Mouse (Mus musculus) heart, embryonic 10.5 days (tissue): ENCODE data around the gene Hist1h2ae. TPM values are rescaled to one million over a fixed set of nuclear protein-coding genes. Genes with fewer than 3 reads are reported as not detected.
"Not testable (repeated sequence)": the region's sequence is repeated elsewhere in the genome, so short reads cannot be mapped to it uniquely, and the experiment has no call there.

Experiments
- DNase-seq: peaks from one replicate; pipeline ENCODE4 v3.0.0-alpha.2; 2017; ENCODE audit warnings: low spot score
- H3K27ac ChIP-seq: fragments of 300-500 bp; sonication (generic); 2 replicates; pipeline ENCODE4 v1.5.1; 2016; ENCODE audit warnings: mild to moderate bottlenecking
- H3K27me3 ChIP-seq: fragments of 300-500 bp; sonication (generic); 2 replicates; pipeline ENCODE4 v1.6.1; 2016; ENCODE audit warnings: mild to moderate bottlenecking; ENCODE audit not compliant: poor library complexity, insufficient read depth, severe bottlenecking
- H3K36me3 ChIP-seq: fragments of 300-500 bp; sonication (generic); 2 replicates; pipeline ENCODE4 v1.6.1; 2016; ENCODE audit warnings: mild to moderate bottlenecking, moderate library complexity
- H3K4me1 ChIP-seq: fragments of 300-500 bp; sonication (generic); 2 replicates; pipeline ENCODE4 v1.6.1; 2016; ENCODE audit warnings: mild to moderate bottlenecking
- H3K4me3 ChIP-seq: fragments of 300-500 bp; sonication (generic); 2 replicates; pipeline ENCODE4 v1.5.1; 2016; ENCODE audit warnings: mild to moderate bottlenecking, moderate library complexity
- H3K9me3 ChIP-seq: fragments of 300-500 bp; sonication (generic); 2 replicates; pipeline ENCODE4 v1.6.1; 2016; ENCODE audit warnings: mild to moderate bottlenecking, moderate library complexity
- WGBS: fragments of 180-500 bp; shearing (Covaris S2); methylation state at CpG from one replicate; pipeline ENCODE4 v1.1.7; 2016; 5-methylcytosine and 5-hydroxymethylcytosine counted together
- polyA plus RNA-seq: library from polyadenylated mRNA; unstranded; fragments of >200 nt; fragmentation: Nextera tagmentation; extraction: Ambion mirVana; gene quantifications from 2 replicates; pipeline ENCODE4 v1.2.1, GENCODE M21; 2016

The Hist1h2ae gene
- polyA plus RNA-seq, 1 experiment from 2014 or later, result 49.4 TPM

DNA sequence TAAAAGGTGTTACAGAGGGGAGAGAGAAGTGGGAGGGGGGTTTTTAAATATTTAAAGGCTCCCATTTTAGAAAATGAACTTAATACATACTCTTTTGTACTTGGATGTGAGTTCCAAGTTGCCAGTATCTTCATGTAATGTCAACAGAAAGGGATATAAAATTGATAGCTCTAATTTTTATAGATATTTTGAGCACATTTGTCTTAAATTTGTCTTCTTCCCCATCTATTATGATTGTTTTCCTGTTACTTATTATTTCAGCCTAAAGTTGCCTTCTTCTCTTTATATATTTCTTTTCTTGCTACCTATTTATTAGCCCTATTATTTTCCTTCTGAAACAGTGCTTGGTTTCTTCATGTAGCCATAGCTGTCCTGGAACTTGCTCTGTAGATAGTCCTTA, 18.1 kb downstream of the Hist1h2ae start, which contains the start of gene Hist1h1d:
Gene Hist1h1d, plus strand, starts transcription at position 301 of the 400 bp plus-strand sequence.
- peaks cover 15% of the 10 kb centered on the region; the same call in 1 of the 2 replicates for H3K4me1 ChIP-seq
- no peaks in the 10 kb centered on the region for H3K36me3 ChIP-seq
- no peaks in the 10 kb centered on the region for H3K9me3 ChIP-seq
- no peaks in the 10 kb centered on the region for H3K27me3 ChIP-seq
- no peak for DNase-seq
- no peak within 1 kb of the TSS; the same call in 1 of the 2 replicates for H3K4me3 ChIP-seq
- peak within 1 kb of the TSS; percentile 90 for H3K27ac ChIP-seq

GRCm38 (mm10) chr13:23551931-23552914, 18.8 kb downstream of the Hist1h2ae start:
- no peak for DNase-seq
- no peaks in the 10 kb centered on the region for H3K27me3 ChIP-seq
- H3K4me3 ChIP-seq, result peak overlapping the region; percentile 56
- no peaks in the 10 kb centered on the region for H3K9me3 ChIP-seq
- no peaks in the 10 kb centered on the region for H3K36me3 ChIP-seq
- WGBS, result 52% methylated on average over 8 of the region's 8 CpGs
- peak overlapping the region; percentile 90 for H3K27ac ChIP-seq
- H3K4me1 ChIP-seq, result peaks cover 15% of the 10 kb centered on the region; the same call in 1 of the 2 replicates

- not testable (repeated sequence) for H3K36me3 ChIP-seq, H3K9me3 ChIP-seq, H3K27me3 ChIP-seq
- Histone ChIP-seq H3K27ac (peak within 1 kb of the TSS; percentile 90), H3K4me3 (peak within 1 kb of the TSS; percentile 56), H3K4me1 (peaks cover 15% of the 10 kb centered on the region; the same call in 1 of the 2 replicates)
- under 1% methylated on average over 47 of the region's 47 CpGs for WGBS
- peak; percentile 98 for DNase-seq
These were observed 19.7 kb downstream of the Hist1h2ae start, which contains the start of gene Hist1h4f for GRCm38 (mm10) chr13:23551146-23551834. Gene Hist1h4f, minus strand, starts transcription at chr13:23551648.

DNA sequence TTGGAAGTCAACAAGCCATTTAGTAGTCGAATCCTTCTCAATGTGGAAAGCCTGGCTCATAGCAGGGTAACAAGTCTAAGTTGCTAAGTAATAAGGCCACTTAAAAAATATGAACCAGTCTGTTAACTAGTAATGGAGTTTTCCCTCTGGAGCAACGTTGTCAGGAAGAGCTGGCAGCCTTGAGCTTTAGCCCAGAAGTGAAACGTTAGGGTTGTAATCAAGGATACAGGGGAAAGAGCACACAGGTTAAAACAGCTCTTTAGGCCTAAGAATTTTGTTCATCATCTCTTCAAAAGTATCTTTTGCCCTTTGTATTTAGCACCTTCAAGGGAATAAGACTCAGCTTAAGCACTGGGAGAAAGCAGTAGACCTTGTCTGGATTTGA, 20.3 kb downstream of the Hist1h2ae start:
- Histone ChIP-seq H3K36me3 (no peaks in the 10 kb centered on the region), H3K4me1 (peaks cover 15% of the 10 kb centered on the region; the same call in 1 of the 2 replicates), H3K9me3 (no peaks in the 10 kb centered on the region), H3K4me3 (peak overlapping the region; percentile 56), H3K27me3 (no peaks in the 10 kb centered on the region), H3K27ac (peak overlapping the region; percentile 90)
- DNase-seq, result no peak
- WGBS, result 12% methylated on average over 3 of the region's 3 CpGs

DNA sequence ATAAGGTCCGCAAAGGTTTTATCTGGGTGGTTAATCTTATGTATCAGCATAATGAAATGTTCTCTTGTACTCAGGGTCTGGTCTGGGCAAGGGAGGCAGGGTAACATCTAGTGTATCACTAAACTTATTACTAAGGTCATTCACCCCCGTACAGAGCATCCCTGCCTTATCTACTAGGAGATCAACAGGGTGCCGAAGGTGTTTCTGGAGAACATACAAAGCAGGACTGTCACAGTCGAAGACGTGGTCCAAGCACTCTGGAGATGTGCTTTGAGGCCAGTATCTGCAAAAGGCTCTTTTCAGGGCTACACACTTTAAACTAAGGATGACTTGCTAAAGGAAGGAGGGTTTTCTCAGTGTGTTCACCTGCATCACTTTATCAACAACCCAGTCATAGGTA, 24.3 kb downstream of the Hist1h2ae start:
- no peaks in the 10 kb centered on the region for H3K36me3 ChIP-seq
- no peak for DNase-seq
- 67% methylated on average over 5 of the region's 5 CpGs for WGBS
- H3K27ac ChIP-seq, result peak overlapping the region; percentile 22; the same call in 1 of the 2 replicates
- H3K9me3 ChIP-seq, result no peaks in the 10 kb centered on the region
- no peak overlapping the region for H3K4me3 ChIP-seq
- H3K27me3 ChIP-seq, result no peaks in the 10 kb centered on the region
- peaks cover 5% of the 10 kb centered on the region; the same call in 1 of the 2 replicates for H3K4me1 ChIP-seq

- DNase-seq, H3K27me3 ChIP-seq, H3K27ac ChIP-seq, H3K4me1 ChIP-seq, H3K36me3 ChIP-seq, H3K9me3 ChIP-seq: not testable (repeated sequence)
- under 1% methylated on average over 14 of the region's 14 CpGs for WGBS
- H3K4me3 ChIP-seq, result peak overlapping the region; percentile 59
These were observed 26.3 kb downstream of the Hist1h2ae start for GRCm38 (mm10) chr13:23544787-23545120.

DNA sequence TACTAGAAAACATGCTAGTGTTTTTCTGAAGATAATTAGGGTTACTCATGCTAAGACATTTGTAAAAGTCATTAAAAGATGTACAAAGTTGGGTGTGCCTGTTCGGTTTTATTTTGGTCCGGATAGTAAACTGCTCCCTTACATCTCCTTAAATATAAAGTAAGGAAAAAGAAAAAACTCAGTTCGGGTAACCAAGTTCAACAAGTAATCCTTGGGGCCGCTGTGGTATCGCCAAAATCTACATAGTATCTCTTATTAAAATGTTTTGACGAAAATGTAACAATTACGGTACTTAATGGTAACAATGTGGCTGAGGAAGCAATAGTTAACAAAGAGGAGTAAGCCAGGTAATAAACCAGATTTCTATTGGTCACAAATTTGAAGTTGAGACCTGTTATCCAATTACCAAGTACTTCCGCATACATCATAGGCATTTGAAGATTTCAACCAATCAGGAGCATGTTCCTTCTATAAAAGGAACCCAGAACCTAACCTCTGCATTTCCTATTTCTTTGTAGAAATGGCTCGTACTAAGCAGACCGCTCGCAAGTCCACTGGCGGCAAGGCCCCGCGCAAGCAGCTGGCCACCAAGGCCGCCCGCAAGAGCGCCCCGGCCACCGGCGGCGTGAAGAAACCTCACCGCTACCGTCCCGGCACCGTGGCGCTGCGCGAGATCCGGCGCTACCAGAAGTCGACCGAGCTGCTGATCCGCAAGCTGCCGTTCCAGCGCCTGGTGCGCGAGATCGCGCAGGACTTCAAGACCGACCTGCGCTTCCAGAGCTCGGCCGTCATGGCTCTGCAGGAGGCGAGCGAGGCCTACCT, 26.8 kb downstream of the Hist1h2ae start, which contains the start of gene Hist1h3f:
Gene Hist1h3f, plus strand, starts transcription at position 88 of the 822 bp plus-strand sequence.
- peak within 1 kb of the TSS; percentile 93 for H3K27ac ChIP-seq
- H3K4me1 ChIP-seq, result no peaks in the 10 kb centered on the region; the same call in 1 of the 2 replicates
- peak; percentile 87 for DNase-seq
- no peaks in the 10 kb centered on the region for H3K27me3 ChIP-seq
- no peaks in the 10 kb centered on the region for H3K36me3 ChIP-seq
- H3K4me3 ChIP-seq, result peak within 1 kb of the TSS; percentile 59
- under 1% methylated on average over 29 of the region's 45 CpGs for WGBS
- H3K9me3 ChIP-seq, result no peaks in the 10 kb centered on the region

DNA sequence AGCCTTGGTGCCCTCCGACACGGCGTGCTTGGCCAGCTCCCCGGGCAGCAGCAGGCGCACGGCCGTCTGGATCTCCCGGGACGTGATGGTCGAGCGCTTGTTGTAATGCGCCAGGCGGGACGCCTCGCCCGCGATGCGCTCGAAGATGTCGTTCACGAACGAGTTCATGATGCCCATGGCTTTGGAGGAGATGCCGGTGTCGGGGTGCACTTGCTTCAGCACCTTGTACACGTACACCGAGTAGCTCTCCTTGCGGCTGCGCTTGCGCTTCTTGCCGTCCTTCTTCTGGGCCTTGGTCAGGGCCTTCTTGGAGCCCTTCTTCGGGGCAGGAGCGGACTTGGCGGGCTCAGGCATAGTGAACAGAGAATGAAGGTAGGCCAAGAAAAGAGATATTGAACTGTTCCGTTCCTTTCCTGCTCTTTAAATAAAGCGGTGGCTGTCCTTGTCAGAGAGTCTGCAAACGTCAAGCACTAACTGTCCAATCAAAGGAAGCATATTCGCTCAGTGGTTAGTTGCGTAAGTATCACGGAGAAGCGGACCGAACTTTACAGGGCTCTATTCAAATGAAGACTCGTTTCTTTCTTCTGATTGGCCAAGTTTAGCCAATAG, 27.9 kb downstream of the Hist1h2ae start, which contains the start of gene Hist1h2bh:
Gene Hist1h2bh, minus strand, starts transcription at position 394 of the 609 bp plus-strand sequence.
- peak within 1 kb of the TSS; percentile 93 for H3K27ac ChIP-seq
- H3K4me1 ChIP-seq, H3K27me3 ChIP-seq, H3K9me3 ChIP-seq, H3K36me3 ChIP-seq: not testable (repeated sequence)
- H3K4me3 ChIP-seq, result peak within 1 kb of the TSS; percentile 59
- under 1% methylated on average over 38 of the region's 42 CpGs for WGBS
- DNase-seq, result peak; percentile 92

GRCm38 (mm10) chr13:23542225-23542980, 28.6 kb downstream of the Hist1h2ae start:
- 10% methylated on average over 3 of the region's 3 CpGs for WGBS
- H3K9me3 ChIP-seq, DNase-seq: not testable (repeated sequence)

DNA sequence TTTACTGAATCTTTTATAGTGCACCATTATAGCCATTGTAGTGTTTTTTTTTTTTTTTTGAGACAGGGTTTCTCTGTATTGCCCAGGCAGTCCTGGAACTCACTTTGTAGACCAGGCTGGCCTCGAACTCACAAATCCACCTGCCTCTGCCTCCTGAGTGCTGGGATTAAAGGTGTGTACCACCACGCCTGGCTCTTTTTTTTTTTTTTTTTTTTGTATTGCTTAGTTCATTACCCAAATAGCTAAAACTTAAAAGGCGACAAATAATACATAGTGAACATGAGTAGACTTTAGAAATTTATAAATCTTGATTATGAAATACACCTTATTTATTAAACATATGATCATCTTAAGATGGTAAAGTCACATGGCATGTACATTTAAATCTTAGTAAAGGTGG, 29.5 kb downstream of the Hist1h2ae start:
- no peaks in the 10 kb centered on the region for H3K27me3 ChIP-seq
- peaks cover 8% of the 10 kb centered on the region; the same call in 1 of the 2 replicates for H3K4me1 ChIP-seq
- H3K27ac ChIP-seq, result no peak overlapping the region
- DNase-seq, result no peak
- WGBS, result 88% methylated on average over 3 of the region's 3 CpGs
- no peaks in the 10 kb centered on the region for H3K9me3 ChIP-seq
- H3K36me3 ChIP-seq, result no peaks in the 10 kb centered on the region
- H3K4me3 ChIP-seq, result no peak overlapping the region

More at GRCm38 (mm10) chr13:23542225-23542980, 28.6 kb downstream of the Hist1h2ae start:
- H3K4me3 ChIP-seq, result peak overlapping the region; percentile 59
- peak overlapping the region; percentile 93 for H3K27ac ChIP-seq
- not testable (repeated sequence) for H3K36me3 ChIP-seq, H3K4me1 ChIP-seq, H3K27me3 ChIP-seq

- DNase-seq, H3K27me3 ChIP-seq, H3K9me3 ChIP-seq, H3K36me3 ChIP-seq, H3K27ac ChIP-seq, H3K4me3 ChIP-seq: not testable (repeated sequence)
- H3K4me1 ChIP-seq, result peaks cover 12% of the 10 kb centered on the region; the same call in 1 of the 2 replicates
- WGBS, result 71% methylated on average over 1 of the region's 1 CpGs
These were observed 31.2 kb downstream of the Hist1h2ae start for GRCm38 (mm10) chr13:23539821-23540220.
